Mouse (Mus musculus) lung, adult 2 months (tissue): ENCODE measurements at regions not wholly inside any gene's neighbourhood (a gene's known extent, or its start where the extent isn't known, plus 50 kb on each side); places are given as distances from the start of the nearest gene placed in this dataset.

Source experiments
- CTCF ChIP-seq: fragments of 200-500 bp; IDR thresholded peaks from 2 replicates; pipeline ENCODE4 v1.5.1; 2011; ENCODE audit warnings: mild to moderate bottlenecking, low read length, control low read depth; ENCODE audit not compliant: insufficient read depth
- POLR2A ChIP-seq: fragments of 200-500 bp; IDR thresholded peaks from 2 replicates; pipeline ENCODE4 v1.6.1; 2011; ENCODE audit warnings: low read depth, mild to moderate bottlenecking, control low read depth, low read length, borderline replicate concordance; ENCODE audit errors: extremely low read depth

DNA sequence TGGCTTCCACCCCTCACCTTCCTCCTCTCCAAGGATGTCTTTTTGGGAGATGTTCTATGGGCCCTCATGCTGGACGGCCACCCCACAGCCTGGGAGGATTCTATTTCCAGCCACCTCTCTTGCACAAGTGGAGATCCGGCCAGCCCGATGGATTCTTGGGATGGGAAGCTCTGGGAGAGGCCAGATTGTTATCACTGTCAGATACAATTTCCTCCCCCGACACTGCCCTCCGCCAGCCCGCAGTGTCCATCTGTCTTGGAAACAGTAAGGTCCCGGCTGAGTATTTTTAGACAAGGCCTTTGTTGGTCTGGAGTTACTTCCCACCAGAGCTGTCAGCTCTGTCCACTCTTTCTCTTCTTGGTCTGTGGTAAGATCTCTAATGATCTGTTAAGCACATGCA is 406.8 kb downstream of the Tns1 start:
- TF ChIP-seq POLR2A (no peak), CTCF (no peak)
